Mouse (Mus musculus) lung, postnatal 10 days (tissue): ENCODE data around the gene Colgalt1.

Experiments used
- DNase-seq: peaks from one replicate; pipeline ENCODE4 v3.0.0; 2021

Colgalt1 gene

GRCm38 (mm10) chr8:71591471-71592373 lies 19.1 kb upstream of the Colgalt1 start, which contains the start of gene Pgls:
TSS of gene Pgls (plus strand) at chr8:71592176.
- DNase-seq, result peak; percentile 96

- peak; percentile 77 for DNase-seq
Measured at GRCm38 (mm10) chr8:71592374-71593170, 18.2 kb upstream of the Colgalt1 start.

- DNase-seq, result no peak
Measured at GRCm38 (mm10) chr8:71593556-71594323, 17.1 kb upstream of the Colgalt1 start.

- DNase-seq, result no peak
Measured at GRCm38 (mm10) chr8:71594324-71594722, 16.5 kb upstream of the Colgalt1 start.

GRCm38 (mm10) chr8:71595862-71596261 lies 14.9 kb upstream of the Colgalt1 start:
- DNase-seq, result peak; percentile 91

GRCm38 (mm10) chr8:71596384-71596783 lies 14.4 kb upstream of the Colgalt1 start:
- DNase-seq, result no peak

- no peak for DNase-seq
Measured at GRCm38 (mm10) chr8:71596798-71597197, 14.0 kb upstream of the Colgalt1 start.

GRCm38 (mm10) chr8:71597451-71597850 lies 13.3 kb upstream of the Colgalt1 start, which contains the start of gene Fam129c:
TSS of gene Fam129c (plus strand) at chr8:71597648.
- DNase-seq, result no peak

- DNase-seq, result no peak
Measured at GRCm38 (mm10) chr8:71598375-71598774, 12.4 kb upstream of the Colgalt1 start.

- DNase-seq, result no peak
Measured at GRCm38 (mm10) chr8:71598841-71599240, 12.0 kb upstream of the Colgalt1 start.

- DNase-seq, result no peak
Measured at GRCm38 (mm10) chr8:71601939-71602665, 8.7 kb upstream of the Colgalt1 start.

GRCm38 (mm10) chr8:71602666-71603334 lies 8.0 kb upstream of the Colgalt1 start:
- DNase-seq, result peak; percentile 93

- no peak for DNase-seq
Measured at GRCm38 (mm10) chr8:71604021-71604420, 6.8 kb upstream of the Colgalt1 start.

GRCm38 (mm10) chr8:71612141-71612540 lies 1.3 kb downstream of the Colgalt1 start:
- DNase-seq, result no peak

GRCm38 (mm10) chr8:71613418-71613817 lies 2.6 kb downstream of the Colgalt1 start:
- DNase-seq, result no peak

GRCm38 (mm10) chr8:71619786-71620185 lies 9.0 kb downstream of the Colgalt1 start:
- DNase-seq, result no peak

GRCm38 (mm10) chr8:71625088-71625487 lies 14.3 kb downstream of the Colgalt1 start:
- DNase-seq, result no peak

- DNase-seq, result no peak
Measured at GRCm38 (mm10) chr8:71626753-71627152, 16.0 kb downstream of the Colgalt1 start.

GRCm38 (mm10) chr8:71627265-71628099 lies 16.7 kb downstream of the Colgalt1 start:
- DNase-seq, result peak; percentile 50

GRCm38 (mm10) chr8:71628396-71629095 lies 17.7 kb downstream of the Colgalt1 start:
- peak; percentile 38 for DNase-seq
